Mouse (Mus musculus): ENCODE measurements at regions not wholly inside any gene's neighbourhood (a gene's known extent, or its start where the extent isn't known, plus 50 kb on each side); places are given as distances from the start of the nearest gene placed in this dataset.

DNA sequence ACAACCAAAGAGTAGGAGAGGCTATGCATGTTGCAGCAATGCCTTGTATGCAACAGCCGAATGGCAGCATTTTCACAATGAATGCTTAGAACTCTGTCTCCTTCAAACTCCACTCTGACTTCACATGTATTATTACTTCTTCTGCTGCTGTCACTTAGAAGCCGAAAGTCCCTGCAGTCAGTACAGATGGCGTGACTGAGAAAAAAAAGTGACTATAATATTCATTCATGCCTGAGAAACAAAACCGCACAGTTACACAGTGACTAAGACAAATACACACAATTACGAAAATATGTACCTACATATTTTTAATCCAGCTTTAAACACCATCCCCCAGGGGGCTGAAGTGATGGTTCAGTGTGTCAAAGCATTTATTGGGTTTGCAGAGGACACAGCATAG is 154.8 kb upstream of the Pitx2 start:
- DNase-seq = no peak

DNA sequence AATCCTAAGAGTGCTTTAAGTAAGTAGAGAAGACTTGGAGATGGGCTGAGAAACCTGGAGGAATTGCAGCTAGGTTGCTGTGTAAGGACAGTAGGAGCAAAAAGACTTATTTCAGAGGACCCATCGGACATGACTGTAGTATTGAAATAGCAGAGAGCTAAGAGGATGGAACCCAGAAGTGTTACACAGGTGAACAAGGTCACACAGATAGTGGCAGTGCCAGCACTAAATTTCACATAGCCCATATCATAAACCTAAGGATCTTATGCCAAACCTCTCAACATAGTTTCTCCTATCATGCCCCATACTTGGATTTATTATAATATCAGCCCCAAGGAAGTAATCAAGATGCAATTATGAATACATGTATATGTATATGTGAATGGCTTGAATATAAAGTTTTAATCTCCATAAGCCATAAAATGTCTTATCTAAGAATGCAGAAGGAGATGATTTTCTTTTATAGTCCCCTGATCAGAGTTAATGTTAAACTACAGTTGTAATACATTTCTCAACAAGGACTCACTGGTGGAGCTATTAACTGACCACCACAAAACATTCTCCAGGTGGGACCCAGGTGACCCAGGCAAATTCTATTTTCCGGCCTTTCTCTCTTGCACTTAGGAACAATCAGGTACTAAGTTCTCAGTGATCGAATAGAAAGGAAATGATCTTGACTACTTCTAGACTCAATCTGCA is 149.6 kb upstream of the Pitx2 start:
- DNase-seq = no peak

DNA sequence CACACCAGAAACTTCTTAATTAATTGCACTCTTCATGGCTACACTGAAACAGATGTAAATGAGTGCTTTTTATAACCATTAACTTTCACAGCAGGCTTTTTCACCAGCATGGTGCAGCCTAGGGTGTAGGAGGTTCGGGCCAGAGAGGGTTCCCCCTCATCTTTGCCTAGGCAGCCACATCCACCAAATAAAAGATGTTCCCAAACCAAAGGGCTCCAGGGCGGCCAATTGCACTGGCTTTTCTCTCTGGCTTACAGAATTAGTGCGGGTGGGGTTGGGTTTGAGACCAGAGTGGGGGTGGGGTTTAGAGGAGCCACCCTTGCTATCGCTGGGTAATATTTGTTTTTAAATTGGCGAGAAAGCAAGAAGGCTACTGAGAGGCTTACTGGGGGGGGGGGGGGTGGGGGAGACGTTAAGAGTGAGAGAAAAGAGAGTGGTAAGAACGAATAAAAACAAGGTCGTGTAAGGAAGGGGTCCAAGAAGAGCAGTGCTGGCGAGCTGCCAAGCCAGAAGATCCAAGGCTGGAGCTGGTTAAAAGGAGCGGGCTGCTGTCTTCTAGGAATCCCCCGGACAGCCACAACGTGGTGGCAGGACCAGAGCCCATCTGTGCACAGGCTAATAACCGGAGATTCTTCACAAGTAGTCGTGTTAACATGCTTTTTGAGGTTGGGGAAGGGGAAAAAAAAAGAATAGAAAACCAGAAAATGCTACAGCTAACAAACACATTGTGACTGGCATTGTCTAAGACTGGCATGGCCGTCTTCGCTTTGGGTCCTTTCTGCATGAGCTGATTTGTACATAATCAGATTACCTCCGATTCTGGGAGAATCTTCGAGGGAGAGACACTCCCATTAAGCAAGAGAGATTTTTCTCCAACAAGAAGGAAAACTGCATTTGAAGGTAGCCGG is 134.0 kb upstream of the Pitx2 start:
- no peak for DNase-seq

DNA sequence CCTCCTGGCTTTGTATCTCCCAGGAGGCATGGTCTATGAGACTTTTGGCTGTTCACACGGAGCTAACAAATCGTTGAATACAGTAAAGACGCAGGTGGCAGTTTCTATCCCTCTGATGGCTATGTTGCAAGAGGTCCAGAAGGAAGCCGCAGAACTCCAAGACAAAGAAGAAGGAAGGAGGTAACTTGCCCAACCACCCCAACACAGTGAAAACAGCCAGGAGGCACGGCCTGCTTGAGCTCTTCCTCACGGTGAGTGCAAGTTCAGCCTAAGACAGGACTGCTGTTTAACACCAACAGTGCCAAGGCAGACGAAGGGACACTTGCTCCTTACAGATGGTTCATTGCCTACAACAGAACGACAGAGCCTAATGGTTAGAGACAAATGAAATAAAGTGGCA is 130.0 kb upstream of the Pitx2 start:
- DNase-seq = no peak

DNA sequence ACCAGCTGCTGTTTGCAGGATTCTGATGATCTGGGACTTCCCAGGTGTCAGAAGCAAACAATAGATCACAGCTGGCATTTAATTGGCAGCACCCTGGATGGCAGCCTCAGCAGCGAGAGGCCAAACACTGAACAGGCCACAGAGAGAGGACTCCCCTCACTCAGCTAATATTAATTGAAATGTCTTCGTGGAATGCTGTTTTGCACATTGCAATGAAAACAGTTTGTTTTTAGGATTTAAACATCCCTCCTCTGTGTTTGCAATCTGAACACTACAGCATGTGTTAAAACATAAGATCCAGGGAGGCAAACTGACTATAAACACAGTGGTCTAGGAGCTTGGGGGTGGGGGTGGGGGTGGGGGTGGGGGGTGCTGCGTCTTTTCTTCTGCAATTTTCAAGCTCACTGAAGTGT is 129.2 kb upstream of the Pitx2 start:
- no peak for DNase-seq

DNA sequence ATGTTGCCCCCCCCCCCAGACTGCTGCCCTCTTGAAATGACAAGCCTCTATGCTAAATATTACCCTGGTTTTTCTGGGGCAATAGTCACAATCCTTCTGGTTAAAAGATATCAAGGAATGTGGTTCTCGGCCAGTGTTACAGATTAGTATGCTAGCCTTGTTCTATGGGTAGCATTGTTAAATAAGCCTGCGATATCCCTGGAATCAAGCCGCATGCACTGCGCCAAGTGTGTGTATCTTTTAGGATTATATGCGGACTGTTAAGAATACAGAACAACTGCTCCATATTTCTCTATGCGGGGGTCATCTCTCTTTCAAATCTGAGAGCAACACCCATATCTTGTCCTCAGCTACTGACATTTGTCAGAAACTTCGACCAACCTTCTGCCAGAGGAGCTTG is 128.7 kb upstream of the Pitx2 start:
- DNase-seq = no peak

DNA sequence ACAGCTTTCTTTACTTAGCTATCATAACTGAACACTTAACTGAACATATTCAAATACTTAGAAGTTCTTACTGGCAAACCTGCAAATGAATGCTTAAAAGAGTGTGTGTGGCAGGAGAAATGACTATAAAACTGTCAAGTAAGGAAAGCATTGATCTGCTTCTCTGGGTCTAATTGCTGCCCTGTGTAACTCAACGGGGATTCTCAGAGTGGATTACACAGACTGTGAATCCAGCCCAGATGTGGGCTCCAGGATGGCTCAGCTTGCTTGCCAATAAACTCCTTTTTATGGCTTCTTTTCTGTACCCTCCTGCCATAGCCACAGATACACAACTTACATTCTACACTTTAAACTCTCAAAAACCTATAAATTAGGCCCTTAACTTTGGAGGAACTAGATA is 123.3 kb upstream of the Pitx2 start:
- DNase-seq = no peak

DNA sequence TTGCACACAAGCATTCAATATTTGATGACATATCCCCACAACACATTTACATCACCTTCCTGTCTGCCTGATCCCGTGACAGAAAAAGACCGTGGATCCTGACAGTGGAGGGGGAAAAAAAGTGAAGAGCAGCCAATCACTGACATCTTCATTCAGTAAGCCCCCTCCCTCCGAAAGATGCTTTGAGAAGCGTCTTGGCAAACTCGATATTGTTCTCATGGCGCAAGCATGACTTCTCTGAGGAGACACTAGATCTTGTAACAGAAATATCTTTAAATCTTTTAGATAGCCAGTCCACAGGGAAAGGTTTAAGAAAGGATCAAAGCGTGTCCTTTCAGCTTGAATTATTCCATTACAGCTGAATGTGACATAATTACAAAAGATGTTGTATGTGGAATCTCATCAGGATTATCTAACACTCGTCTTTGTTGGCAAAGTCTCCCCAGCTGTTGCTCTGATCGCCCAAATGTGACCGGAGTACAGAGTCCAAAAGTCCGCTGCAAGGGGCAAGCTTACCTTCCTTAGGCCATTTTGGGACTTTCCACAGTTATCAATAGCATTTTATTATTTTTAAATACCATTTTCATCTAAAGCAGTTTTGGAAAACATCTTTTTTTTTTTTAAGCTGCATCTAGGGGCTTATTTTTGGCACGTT is 95.8 kb upstream of the Pitx2 start:
- DNase-seq = no peak

DNA sequence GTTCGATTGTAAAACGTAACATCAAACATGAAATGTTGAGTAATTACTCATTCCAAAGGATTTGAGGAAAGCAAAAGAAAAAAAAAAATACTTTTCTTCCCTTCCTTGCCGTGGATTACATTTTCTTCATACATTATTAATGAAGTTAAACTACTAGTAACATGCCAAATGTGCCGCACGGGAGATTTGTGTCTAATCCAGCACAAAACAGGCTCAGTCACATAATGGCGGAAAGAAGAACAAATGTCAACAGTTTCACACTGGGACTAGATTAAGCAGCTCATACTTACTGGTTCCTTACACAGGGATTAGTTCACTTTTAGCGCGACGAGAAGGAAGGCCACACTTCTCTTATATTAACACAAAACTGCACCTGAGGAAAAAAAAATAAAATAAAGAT is 94.9 kb upstream of the Pitx2 start:
- no peak for DNase-seq

DNA sequence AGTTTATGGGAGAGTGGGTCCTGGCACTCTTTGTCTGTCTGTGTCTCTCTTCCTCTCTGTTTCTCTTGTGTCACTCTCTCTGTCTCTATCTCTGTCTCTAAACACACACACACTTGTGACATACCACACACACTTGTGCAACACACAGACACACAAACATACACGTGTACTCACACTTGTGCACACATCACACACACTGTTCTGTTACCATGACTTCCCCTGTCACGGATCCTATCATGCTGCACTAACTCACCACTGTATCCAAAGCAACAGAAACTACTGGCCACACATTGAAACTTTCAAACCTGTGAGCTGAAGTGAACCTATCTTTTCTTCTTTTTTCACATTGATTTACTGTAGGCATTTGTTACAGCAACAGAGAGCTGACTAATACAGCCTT is 93.5 kb upstream of the Pitx2 start:
- DNase-seq = no peak

DNA sequence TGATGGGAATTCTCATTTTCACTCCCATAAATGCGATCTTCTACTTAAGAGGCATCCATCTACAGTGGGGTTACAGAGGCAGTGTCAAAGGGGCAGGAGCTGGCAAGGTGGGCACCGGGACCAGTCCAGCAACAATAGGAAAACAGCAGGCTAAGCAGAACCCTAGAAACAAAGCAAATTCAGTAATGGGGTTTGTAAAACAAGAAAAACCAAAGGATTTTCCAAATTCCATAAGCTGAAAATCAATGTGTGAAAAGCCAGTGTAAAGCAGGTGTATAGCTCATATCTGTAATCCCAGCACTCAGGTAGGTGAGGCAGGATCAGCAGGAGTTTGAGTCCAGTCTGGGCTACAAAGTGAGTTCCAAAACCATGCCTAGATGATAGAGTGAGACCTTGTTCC is 69.2 kb upstream of the Pitx2 start:
- no peak for DNase-seq

DNA sequence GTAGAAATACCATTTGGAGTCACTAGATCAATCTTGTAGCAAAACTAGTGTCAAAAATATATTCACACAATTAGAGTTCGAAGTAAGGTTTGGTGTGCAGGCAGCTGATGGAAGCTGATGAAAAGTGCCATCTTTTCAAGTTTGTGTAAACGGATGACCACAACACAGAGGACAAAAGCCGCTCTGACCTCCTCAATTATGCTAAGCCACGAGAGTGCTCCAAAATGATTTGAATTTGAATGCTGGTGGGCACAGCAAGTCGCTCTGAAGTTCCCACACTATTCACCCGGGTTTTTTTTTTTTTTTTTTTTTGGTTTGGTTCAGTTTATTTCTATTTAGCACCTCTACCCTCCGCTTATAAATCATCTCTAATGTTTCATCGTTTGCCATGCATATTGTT is 68.5 kb upstream of the Pitx2 start:
- DNase-seq = no peak

DNA sequence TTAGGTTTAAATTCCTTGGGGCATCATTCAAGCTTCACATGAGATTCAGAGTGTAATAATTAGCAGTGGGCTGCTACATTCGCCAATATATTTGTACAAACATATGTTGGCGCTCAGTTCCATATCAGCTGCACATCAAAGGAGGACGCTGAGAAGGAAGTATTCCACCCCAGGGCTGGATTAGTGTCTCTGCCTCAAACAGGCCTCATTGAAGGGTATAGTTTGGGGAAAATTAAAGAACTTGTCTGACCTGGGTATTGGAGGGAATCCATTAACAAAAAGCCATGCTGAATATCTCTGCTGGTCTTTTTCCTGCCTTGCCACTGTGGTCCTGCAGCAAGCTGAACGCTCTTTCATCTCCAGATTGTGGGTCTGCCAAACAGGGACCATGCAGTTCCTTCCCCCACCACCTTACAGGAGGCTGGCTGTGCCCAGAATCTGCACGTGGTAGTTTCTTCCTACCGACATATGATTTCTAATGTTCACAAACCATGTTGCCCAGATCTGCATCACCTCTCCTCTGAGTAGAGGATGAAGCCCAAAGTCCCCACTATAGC is 67.7 kb upstream of the Pitx2 start:
- DNase-seq = no peak

Measured in lung, postnatal 10 days (tissue).